Comparison of ENCODE assay signal across 8 mouse cellular contexts in genomic region chr2:27514639-27515328, GRCm38 (mm10). TPM values are rescaled to one million over a fixed set of nuclear protein-coding genes. Genes with fewer than 3 reads are reported as not detected.
DNase-seq lines count a peak whose midpoint lies in the region; ATAC-seq and TF ChIP-seq lines count a peak whose summit lies in the region.

Gene Wdr5 (plus strand): TSS chr2:27515157.

- peak; percentile 80 for TF ChIP-seq CTCF in lung, postnatal 0 days (IDR thresholded peaks at IDR 0.05)

- peaks cover 26% of the 10 kb centered on the region for H3K36me3 ChIP-seq in hindbrain, embryonic 10.5 days
- peaks cover 4% of the 10 kb centered on the region for H3K36me3 ChIP-seq in lung, postnatal 0 days (ENCODE audit: insufficient read depth, low read length)

- ATAC-seq in frontal cortex, adult (ENCODE audit: low TSS enrichment), result peak; percentile 88
- ATAC-seq in lung, postnatal 0 days, result peak; percentile 95

- peak within 1 kb of the TSS; percentile 77 for H3K9ac ChIP-seq in lung, postnatal 0 days (replicated peaks; ENCODE audit: low read depth)

- H3K9me3 ChIP-seq in hindbrain, embryonic 10.5 days, result no peaks in the 10 kb centered on the region
- no peaks in the 10 kb centered on the region for H3K9me3 ChIP-seq in lung, postnatal 0 days (ENCODE audit: low read length)

- peak within 1 kb of the TSS; percentile 97 for H3K4me3 ChIP-seq in hindbrain, embryonic 10.5 days
- peak within 1 kb of the TSS; percentile 75 for H3K4me3 ChIP-seq in lung, postnatal 0 days (ENCODE audit: low read depth, low read length)

- TF ChIP-seq EP300 in lung, postnatal 0 days (IDR thresholded peaks at IDR 0.05), result no peak; the same call in 1 of the 2 replicates

- peaks cover 34% of the 10 kb centered on the region for H3K4me1 ChIP-seq in hindbrain, embryonic 10.5 days (replicated peaks)
- peaks cover 18% of the 10 kb centered on the region for H3K4me1 ChIP-seq in lung, postnatal 0 days (ENCODE audit: insufficient read depth, low read depth, low read length)

- peak; percentile 92 for DNase-seq in MN1 (ENCODE audit: low spot score)
- DNase-seq in cerebellum, adult 9-10 months, result peak; percentile 94
- DNase-seq in hindbrain, embryonic 10.5 days (ENCODE audit: low spot score), result peak; percentile 98
- DNase-seq in layer of hippocampus, adult 9-11 months, result peak; percentile 93
- peak; percentile 94 for DNase-seq in lung, postnatal 0 days (ENCODE audit: low spot score)
- DNase-seq in ovary, postnatal 14 days (ENCODE audit: low spot score), result peak; percentile 99
- peak; percentile 99 for DNase-seq in thymus, postnatal 14 days

- WGBS in hindbrain, embryonic 10.5 days, result under 1% methylated on average over 57 of the region's 57 CpGs
- under 1% methylated on average over 52 of the region's 57 CpGs for WGBS in lung, postnatal 0 days

- H3K27me3 ChIP-seq in hindbrain, embryonic 10.5 days (ENCODE audit: insufficient read depth, poor library complexity, severe bottlenecking), result no peaks in the 10 kb centered on the region
- no peaks in the 10 kb centered on the region for H3K27me3 ChIP-seq in lung, postnatal 0 days (replicated peaks; ENCODE audit: insufficient read depth, low read length)

- peak within 1 kb of the TSS; percentile 82 for H3K4me2 ChIP-seq in lung, postnatal 0 days (replicated peaks; ENCODE audit: low read depth, low read length)

- peak within 1 kb of the TSS; percentile 93 for H3K27ac ChIP-seq in hindbrain, embryonic 10.5 days
- H3K27ac ChIP-seq in lung, postnatal 0 days (ENCODE audit: low read length), result peak within 1 kb of the TSS; percentile 82

RNA-seq across cellular contexts. Expression of gene Wdr5, which starts in this region (rescaled TPM):
- 63.2 and 76.8 TPM in 2 replicates for polyA plus RNA-seq in hindbrain, embryonic 10.5 days (2016; fragmentation: Nextera tagmentation; extraction: Ambion mirVana)
- 20.5 and 24.0 TPM in 2 replicates for polyA plus RNA-seq in lung, postnatal 0 days (2015; fragmentation: Nextera tagmentation; extraction: Ambion mirVana)

Comparison
In these comparisons a context has a peak if more than half of its experiments do, and no peak if none do; other contexts are left out.
1. Peak in every context shown above with its lines: DNase-seq, ATAC-seq, H3K4me3 ChIP-seq and H3K27ac ChIP-seq.